Comparison of ENCODE assay signal across 13 mouse cellular contexts in genomic region chr9:120620409-120620745, GRCm38 (mm10). TPM values are rescaled to one million over a fixed set of nuclear protein-coding genes. Genes with fewer than 3 reads are reported as not detected.
DNase-seq lines count a peak whose midpoint lies in the region; ATAC-seq and TF ChIP-seq lines count a peak whose summit lies in the region.
"Had no signal": no experiment of that assay in that cellular context is flagged by ENCODE, and none has a peak within 500 bp of the region (broad histone marks: within the 10 kb centered on the region; RNA-seq: fewer than 3 reads in every experiment).

No protein-coding gene starts in this region.

- no peak for ATAC-seq in forebrain, embryonic 15.5 days (replicated peaks)
- no peak for ATAC-seq in hindbrain, postnatal 0 days
- ATAC-seq in neural tube, embryonic 12.5 days (ENCODE audit: low FRiP score, low read depth), result no peak

- 12% methylated on average over 4 of the region's 4 CpGs for WGBS in forebrain, embryonic 15.5 days
- 14% methylated on average over 4 of the region's 4 CpGs for WGBS in hindbrain, postnatal 0 days
- 36% methylated on average over 4 of the region's 4 CpGs for WGBS in neural tube, embryonic 12.5 days

- peaks cover 17% of the 10 kb centered on the region for H3K4me1 ChIP-seq in forebrain, embryonic 15.5 days
- peaks cover 11% of the 10 kb centered on the region; the same call in 1 of the 2 replicates for H3K4me1 ChIP-seq in hindbrain, postnatal 0 days (ENCODE audit: insufficient read depth, low read length)
- peaks cover 20% of the 10 kb centered on the region for H3K4me1 ChIP-seq in neural tube, embryonic 12.5 days

- no peaks in the 10 kb centered on the region for H3K27me3 ChIP-seq in forebrain, embryonic 15.5 days
- H3K27me3 ChIP-seq in hindbrain, postnatal 0 days (ENCODE audit: insufficient read depth, low read length), result no peaks in the 10 kb centered on the region
- H3K27me3 ChIP-seq in neural tube, embryonic 12.5 days (replicated peaks), result no peaks in the 10 kb centered on the region; the same call in 1 of the 2 replicates
- H3K27me3 ChIP-seq: limb, embryonic 13.5 days had no signal

- H3K36me3 ChIP-seq in forebrain, embryonic 15.5 days, result no peaks in the 10 kb centered on the region
- no peaks in the 10 kb centered on the region for H3K36me3 ChIP-seq in hindbrain, postnatal 0 days (ENCODE audit: insufficient read depth, low read length)
- no peaks in the 10 kb centered on the region for H3K36me3 ChIP-seq in neural tube, embryonic 12.5 days
- H3K36me3 ChIP-seq: limb, embryonic 13.5 days had no signal

- no peak overlapping the region for H3K4me3 ChIP-seq in layer of hippocampus, adult 2 months
- H3K4me3 ChIP-seq in forebrain, embryonic 15.5 days, result no peak overlapping the region
- H3K4me3 ChIP-seq in hindbrain, postnatal 0 days (ENCODE audit: low read length), result no peak overlapping the region
- H3K4me3 ChIP-seq in neural tube, embryonic 12.5 days, result no peak overlapping the region
- H3K4me3 ChIP-seq: erythroblast, embryonic 14.5 days had no signal

- no peak overlapping the region for H3K9ac ChIP-seq in forebrain, embryonic 15.5 days (replicated peaks)
- H3K9ac ChIP-seq in hindbrain, postnatal 0 days (replicated peaks; ENCODE audit: low read length), result no peak overlapping the region
- no peak overlapping the region for H3K9ac ChIP-seq in neural tube, embryonic 12.5 days

- H3K9me3 ChIP-seq in forebrain, embryonic 15.5 days, result peaks cover 12% of the 10 kb centered on the region; the same call in 1 of the 2 replicates
- peaks cover 16% of the 10 kb centered on the region for H3K9me3 ChIP-seq in hindbrain, postnatal 0 days (ENCODE audit: low read length)
- peaks cover 14% of the 10 kb centered on the region for H3K9me3 ChIP-seq in neural tube, embryonic 12.5 days

- intact Hi-C loops in gastrocnemius, postnatal 14 days (cut with DNase I; ENCODE audit: low total_unique reads), result no loop called here

- H3K27ac ChIP-seq in layer of hippocampus, adult 2 months, result peak overlapping the region; percentile 93
- peak overlapping the region; percentile 66; the same call in 1 of the 2 replicates for H3K27ac ChIP-seq in forebrain, embryonic 15.5 days (replicated peaks)
- peak overlapping the region; percentile 64; the same call in 1 of the 2 replicates for H3K27ac ChIP-seq in hindbrain, postnatal 0 days
- H3K27ac ChIP-seq in neural tube, embryonic 12.5 days, result no peak overlapping the region
- H3K27ac ChIP-seq: limb, embryonic 13.5 days had no signal

- no peak for TF ChIP-seq CTCF in layer of hippocampus, adult 2 months (conservative IDR thresholded peaks at IDR 0.05)
- TF ChIP-seq CTCF in hindbrain, postnatal 0 days (IDR thresholded peaks at IDR 0.05; ENCODE audit: low read depth), result no peak

- no peak overlapping the region for H3K4me2 ChIP-seq in forebrain, embryonic 15.5 days (replicated peaks)
- H3K4me2 ChIP-seq in hindbrain, postnatal 0 days (ENCODE audit: low read depth, low read length), result no peak overlapping the region
- peak overlapping the region; percentile 57; the same call in 1 of the 2 replicates for H3K4me2 ChIP-seq in neural tube, embryonic 12.5 days (replicated peaks)

- no peak for DNase-seq in layer of hippocampus, adult 2 months (ENCODE audit: low spot score in 2 of 2)
- no peak for DNase-seq in layer of hippocampus, postnatal 25 days (ENCODE audit: extremely low spot score in 1 of 2, low spot score in 1 of 2)
- DNase-seq in hindbrain, postnatal 0 days (ENCODE audit: low spot score), result no peak
- no peak for DNase-seq in cerebellum, postnatal 10 days
- no peak for DNase-seq in gastrocnemius, postnatal 14 days
- no peak for DNase-seq in layer of hippocampus, adult 8-10 months (ENCODE audit: low spot score in 2 of 2)
- DNase-seq: adrenal gland, postnatal 14 days; kidney, adult 8-10 months; thymus, postnatal 4 days had no signal

RNA-seq across cellular contexts. Expression of gene Rpl14, which starts 49.1 kb away (rescaled TPM):
- 100 to 1,000 TPM; 318 to 323 TPM for total RNA-seq in layer of hippocampus, adult 2 months (2021)
- total RNA-seq in layer of hippocampus, postnatal 25 days (2021), result 100 to 1,000 TPM; 275 to 303 TPM
- 406 and 432 TPM in 2 replicates for polyA plus RNA-seq in forebrain, embryonic 15.5 days (2015; fragmentation: Nextera tagmentation; extraction: Ambion mirVana)
- 137 and 147 TPM in 2 replicates for total RNA-seq in hindbrain, postnatal 0 days (2014; rRNA removed)
- 432 and 453 TPM in 2 replicates for polyA plus RNA-seq in hindbrain, postnatal 0 days (2015; fragmentation: Nextera tagmentation; extraction: Ambion mirVana)
- 538 and 558 TPM in 2 replicates for polyA plus RNA-seq in neural tube, embryonic 12.5 days (2016; fragmentation: Nextera tagmentation; extraction: Ambion mirVana)
- total RNA-seq in gastrocnemius, postnatal 14 days (2021), result 100 to 1,000 TPM; 386 to 432 TPM
- 100 to 1,000 TPM; 289 to 388 (median 323) TPM for total RNA-seq in layer of hippocampus, adult 8-10 months (2022)
